28 mouse cellular contexts compared by ENCODE assay signal in the genomic region with DNA sequence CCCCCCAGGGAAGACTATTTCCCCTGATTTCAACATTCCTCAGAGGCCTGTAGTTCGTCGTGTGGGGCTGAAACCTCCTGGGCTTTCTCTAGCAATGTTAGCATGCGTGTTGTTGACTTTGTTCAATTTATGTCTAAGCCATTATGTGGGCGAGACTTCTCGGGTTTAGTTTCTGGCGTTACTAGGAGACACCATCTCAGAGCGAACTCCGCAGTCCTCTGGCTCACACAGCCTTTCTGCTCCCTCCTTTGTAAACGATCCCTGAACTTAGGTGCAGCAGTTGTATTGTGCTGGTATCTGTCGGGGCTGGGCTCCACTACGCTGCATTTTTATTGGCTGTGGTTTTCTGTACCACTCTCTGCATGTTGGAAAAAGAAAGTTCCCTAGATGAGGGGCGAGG. TPM values are rescaled to one million over a fixed set of nuclear protein-coding genes. Genes with fewer than 3 reads are reported as not detected.
A peak's percentile ranks its signal among the peaks of the same experiment; 100 is the strongest.
DNase-seq lines count a peak whose midpoint lies in the region; ATAC-seq lines count a peak whose summit lies in the region.
"Had no signal": no experiment of that assay in that cellular context is flagged by ENCODE, and none has a peak within 500 bp of the region (broad histone marks: within the 10 kb centered on the region; RNA-seq: fewer than 3 reads in every experiment).

No protein-coding gene starts in this region.

- no peaks in the 10 kb centered on the region for H3K36me3 ChIP-seq in stomach, embryonic 14.5 days (ENCODE audit: control insufficient read depth, insufficient read depth, low read length)
- H3K36me3 ChIP-seq in midbrain, embryonic 13.5 days = no peaks in the 10 kb centered on the region
- H3K36me3 ChIP-seq: embryonic facial prominence, embryonic 13.5 days; heart, embryonic 13.5 days; limb, embryonic 10.5 days; liver, embryonic 15.5 days; lung, embryonic 15.5 days; midbrain, embryonic 15.5 days; neural tube, embryonic 13.5 days had no signal

- H3K4me1 ChIP-seq in stomach, embryonic 14.5 days (ENCODE audit: control insufficient read depth, insufficient read depth, low read length) = peaks cover 7% of the 10 kb centered on the region; the same call in 1 of the 2 replicates
- H3K4me1 ChIP-seq in midbrain, embryonic 13.5 days (replicated peaks) = peaks cover 11% of the 10 kb centered on the region
- H3K4me1 ChIP-seq: forebrain, embryonic 13.5 days; lung, embryonic 15.5 days had no signal

- WGBS in stomach, embryonic 14.5 days = 38% methylated on average over 12 of the region's 12 CpGs
- 62% methylated on average over 12 of the region's 12 CpGs for WGBS in midbrain, embryonic 13.5 days

- H3K4me3 ChIP-seq in stomach, embryonic 14.5 days (ENCODE audit: low read depth, low read length) = no peak overlapping the region
- H3K4me3 ChIP-seq in midbrain, embryonic 13.5 days (replicated peaks) = no peak overlapping the region
- H3K4me3 ChIP-seq: embryonic facial prominence, embryonic 13.5 days; forebrain, embryonic 13.5 days; heart, adult 2 months; heart, embryonic 13.5 days; left cerebral cortex, adult 2 months; limb, embryonic 10.5 days; liver, embryonic 15.5 days; lung, embryonic 15.5 days; midbrain, embryonic 15.5 days; neural tube, embryonic 13.5 days had no signal

- H3K9me3 ChIP-seq in stomach, embryonic 14.5 days (ENCODE audit: control insufficient read depth, low read depth, low read length) = no peaks in the 10 kb centered on the region
- H3K9me3 ChIP-seq in midbrain, embryonic 13.5 days = no peaks in the 10 kb centered on the region
- H3K9me3 ChIP-seq: embryonic facial prominence, embryonic 13.5 days; forebrain, embryonic 13.5 days; heart, embryonic 13.5 days; limb, embryonic 10.5 days; liver, embryonic 15.5 days; lung, embryonic 15.5 days; midbrain, embryonic 15.5 days; neural tube, embryonic 13.5 days had no signal

- 0 out of 2 replicates have a peak, but pooled peaks have one; percentile 20 for ATAC-seq in frontal cortex, adult (ENCODE audit: low TSS enrichment)
- peak; percentile 48; the same call in 1 of the 2 replicates for ATAC-seq in stomach, embryonic 14.5 days (ENCODE audit: insufficient number of reproducible peaks, insufficient read depth, low FRiP score, low read depth)
- no peak for ATAC-seq in midbrain, embryonic 13.5 days
- ATAC-seq: forebrain, embryonic 13.5 days; hindbrain, postnatal 0 days; midbrain, embryonic 15.5 days had no signal

- no peak overlapping the region for H3K9ac ChIP-seq in stomach, embryonic 14.5 days (replicated peaks; ENCODE audit: low read depth, low read length)
- H3K9ac ChIP-seq in midbrain, embryonic 13.5 days (replicated peaks) = no peak overlapping the region
- H3K9ac ChIP-seq: embryonic facial prominence, embryonic 13.5 days; forebrain, embryonic 13.5 days; heart, embryonic 13.5 days; liver, embryonic 15.5 days; lung, embryonic 15.5 days; midbrain, embryonic 15.5 days; neural tube, embryonic 13.5 days had no signal

- no peak for DNase-seq in frontal cortex, postnatal 14 days (ENCODE audit: low spot score in 2 of 2)
- peak; percentile 18 for DNase-seq in right cerebral cortex, adult 18-20 months
- no peak for DNase-seq in right cerebral cortex, postnatal 10 days (ENCODE audit: low spot score in 2 of 2)
- DNase-seq in urinary bladder, postnatal 25 days (ENCODE audit: low spot score) = no peak
- DNase-seq: adrenal gland, adult 2 months; cerebellum, postnatal 10 days; gastrocnemius, postnatal 10 days; heart, adult 2 months; heart, postnatal 14 days; kidney, adult 2 months; liver; lung, postnatal 36 days; retina, postnatal 1 day; right cerebral cortex, postnatal 4 days had no signal

- no peaks in the 10 kb centered on the region for H3K27me3 ChIP-seq in stomach, embryonic 14.5 days (ENCODE audit: control insufficient read depth, insufficient read depth, low read length)
- H3K27me3 ChIP-seq in midbrain, embryonic 13.5 days = no peaks in the 10 kb centered on the region
- H3K27me3 ChIP-seq: embryonic facial prominence, embryonic 13.5 days; forebrain, embryonic 13.5 days; heart, embryonic 13.5 days; liver, embryonic 15.5 days; lung, embryonic 15.5 days; midbrain, embryonic 15.5 days; neural tube, embryonic 13.5 days had no signal

- no peak overlapping the region for H3K27ac ChIP-seq in stomach, embryonic 14.5 days (ENCODE audit: low read length)
- H3K27ac ChIP-seq in midbrain, embryonic 13.5 days = no peak overlapping the region
- H3K27ac ChIP-seq: embryonic facial prominence, embryonic 13.5 days; forebrain, embryonic 13.5 days; heart, adult 2 months; heart, embryonic 13.5 days; limb, embryonic 10.5 days; liver, embryonic 15.5 days; lung, embryonic 15.5 days; midbrain, embryonic 15.5 days; neural tube, embryonic 13.5 days had no signal

- H3K4me2 ChIP-seq in stomach, embryonic 14.5 days (replicated peaks; ENCODE audit: low read depth, low read length) = no peak overlapping the region
- no peak overlapping the region for H3K4me2 ChIP-seq in midbrain, embryonic 13.5 days (replicated peaks)
- H3K4me2 ChIP-seq: embryonic facial prominence, embryonic 13.5 days; forebrain, embryonic 13.5 days; heart, embryonic 13.5 days; liver, embryonic 15.5 days; lung, embryonic 15.5 days; midbrain, embryonic 15.5 days; neural tube, embryonic 13.5 days had no signal

RNA-seq across cellular contexts. Expression of gene Cfap97d2, which starts 11.0 kb away (rescaled TPM):
- polyA plus RNA-seq in stomach, embryonic 14.5 days (2014; fragmentation: Nextera tagmentation; extraction: Ambion mirVana) = 0.12 TPM in 1 of 2 replicates, not detected in the other
- 2.2 and 3.1 TPM in 2 replicates for polyA plus RNA-seq in midbrain, embryonic 13.5 days (2015; fragmentation: Nextera tagmentation; extraction: Ambion mirVana)
- polyA plus RNA-seq: C2C12; heart, embryonic 13.5 days; kidney, adult 2 months; limb, embryonic 10.5 days; liver, embryonic 15.5 days had no signal

RNA-seq across cellular contexts. Expression of gene Rasa3, which starts 17.3 kb away (rescaled TPM):
- polyA plus RNA-seq in stomach, embryonic 14.5 days (2014; fragmentation: Nextera tagmentation; extraction: Ambion mirVana) = 23.0 and 27.7 TPM in 2 replicates
- 20.6 and 21.7 TPM in 2 replicates for polyA plus RNA-seq in midbrain, embryonic 13.5 days (2015; fragmentation: Nextera tagmentation; extraction: Ambion mirVana)
